ENCODE assay signal across 10 mouse cellular contexts in genomic region chr5:111124620-111125200, GRCm38 (mm10).
"Had no signal": no experiment of that assay in that cellular context is flagged by ENCODE, and none has a peak within 500 bp of the region (broad histone marks: within the 10 kb centered on the region; RNA-seq: fewer than 3 reads in every experiment).

No protein-coding gene starts in this region.

- H3K27me3 ChIP-seq: kidney, embryonic 15.5 days; limb, embryonic 15.5 days; liver, embryonic 12.5 days; midbrain, embryonic 13.5 days; neural tube, embryonic 15.5 days; stomach, embryonic 15.5 days had no signal

- DNase-seq: kidney, postnatal 14 days; lung, embryonic 14.5 days; lung, postnatal 14 days; thymus, postnatal 4 days had no signal

- ATAC-seq: liver, embryonic 12.5 days; midbrain, embryonic 13.5 days had no signal

- H3K36me3 ChIP-seq: kidney, embryonic 15.5 days; liver, embryonic 12.5 days; midbrain, embryonic 13.5 days; neural tube, embryonic 15.5 days; stomach, embryonic 15.5 days had no signal

- H3K4me1 ChIP-seq: liver, embryonic 12.5 days had no signal

- H3K9me3 ChIP-seq: kidney, embryonic 15.5 days; limb, embryonic 15.5 days; liver, embryonic 12.5 days; midbrain, embryonic 13.5 days; neural tube, embryonic 15.5 days; stomach, embryonic 15.5 days had no signal

- H3K9ac ChIP-seq: kidney, embryonic 15.5 days; limb, embryonic 15.5 days; liver, embryonic 12.5 days; lung, embryonic 14.5 days; midbrain, embryonic 13.5 days; neural tube, embryonic 15.5 days; stomach, embryonic 15.5 days had no signal

- H3K27ac ChIP-seq: kidney, embryonic 15.5 days; limb, embryonic 15.5 days; liver, embryonic 12.5 days; midbrain, embryonic 13.5 days; neural tube, embryonic 15.5 days; stomach, embryonic 15.5 days had no signal

- H3K4me2 ChIP-seq: kidney, embryonic 15.5 days; limb, embryonic 15.5 days; liver, embryonic 12.5 days; lung, embryonic 14.5 days; midbrain, embryonic 13.5 days; neural tube, embryonic 15.5 days; stomach, embryonic 15.5 days had no signal

- H3K4me3 ChIP-seq: kidney, embryonic 15.5 days; limb, embryonic 15.5 days; liver, embryonic 12.5 days; midbrain, embryonic 13.5 days; neural tube, embryonic 15.5 days; stomach, embryonic 15.5 days had no signal
